In the genomic region with DNA sequence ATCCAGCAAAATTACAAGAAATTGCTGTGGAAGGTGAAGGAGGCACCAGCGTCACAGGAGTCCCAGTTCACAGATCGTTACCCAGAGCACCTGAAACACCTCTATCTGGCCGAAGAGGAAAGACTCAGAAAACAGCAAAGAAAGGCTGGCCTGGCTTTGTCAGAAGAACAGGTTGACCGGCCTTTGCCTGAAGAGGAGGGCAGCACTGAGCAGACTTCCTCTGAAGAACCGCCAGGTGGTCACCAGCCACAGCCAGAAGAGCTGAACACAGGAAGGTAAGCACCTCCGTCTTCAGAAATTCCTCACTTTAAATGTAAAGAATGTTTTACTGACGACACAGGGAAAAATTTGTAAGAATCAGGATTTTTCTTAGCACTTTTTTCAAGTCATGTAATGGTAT, we compare ENCODE assay signal across 9 mouse cellular contexts. TPM values are rescaled to one million over a fixed set of nuclear protein-coding genes. Genes with fewer than 3 reads are reported as not detected.
A peak's percentile ranks its signal among the peaks of the same experiment; 100 is the strongest.
DNase-seq lines count a peak whose midpoint lies in the region; ATAC-seq and TF ChIP-seq lines count a peak whose summit lies in the region.
"Had no signal": no experiment of that assay in that cellular context is flagged by ENCODE, and none has a peak within 500 bp of the region (broad histone marks: within the 10 kb centered on the region; RNA-seq: fewer than 3 reads in every experiment).

No protein-coding gene starts in this region.

- no peak for TF ChIP-seq CTCF in heart, adult 2 months (IDR thresholded peaks at IDR 0.05)
- no peak for TF ChIP-seq CTCF in ES-Bruce4 (IDR thresholded peaks at IDR 0.05; ENCODE audit: low read depth, low read length)

- no peak for ATAC-seq in hindbrain, embryonic 11.5 days (ENCODE audit: low FRiP score)
- no peak for ATAC-seq in midbrain, embryonic 12.5 days (ENCODE audit: low FRiP score, low read depth)

- no peaks in the 10 kb centered on the region for H3K9me3 ChIP-seq in ES-Bruce4 (replicated peaks; ENCODE audit: control insufficient read depth, insufficient read depth, low read length, poor library complexity, severe bottlenecking)
- H3K9me3 ChIP-seq in hindbrain, embryonic 11.5 days (ENCODE audit: control insufficient read depth, low read length): no peaks in the 10 kb centered on the region
- H3K9me3 ChIP-seq in midbrain, embryonic 12.5 days: no peaks in the 10 kb centered on the region

- no peak for TF ChIP-seq EP300 in heart, adult 2 months (IDR thresholded peaks at IDR 0.05; ENCODE audit: insufficient read depth, low read depth, low read length)
- TF ChIP-seq EP300 in ES-Bruce4 (IDR thresholded peaks at IDR 0.05; ENCODE audit: insufficient read depth, low read depth, low read length): no peak

- H3K4me2 ChIP-seq in hindbrain, embryonic 11.5 days (replicated peaks; ENCODE audit: low read depth, low read length): peak overlapping the region; percentile 55
- H3K4me2 ChIP-seq in midbrain, embryonic 12.5 days (replicated peaks): peak overlapping the region; percentile 70

- intact Hi-C loops in heart, adult 2 months (cut with DNase I): no loop called here

- no peak for DNase-seq in heart, adult 2 months
- no peak for DNase-seq in heart, adult 18-20 months
- no peak for DNase-seq in hindbrain, embryonic 11.5 days (ENCODE audit: low spot score)
- no peak for DNase-seq in adipocyte (ENCODE audit: low spot score)
- no peak for DNase-seq in frontal cortex, postnatal 14 days (ENCODE audit: low spot score in 2 of 2)
- DNase-seq in layer of hippocampus, adult 9-10 months (ENCODE audit: low spot score): no peak
- DNase-seq: cerebellum, adult 18-20 months had no signal

- no peak for TF ChIP-seq POLR2A in heart, adult 2 months (IDR thresholded peaks at IDR 0.05; ENCODE audit: insufficient read depth, low read depth, low read length)
- no peak for TF ChIP-seq POLR2A in ES-Bruce4 (IDR thresholded peaks at IDR 0.05; ENCODE audit: insufficient read depth, low read length)

- peaks cover 2% of the 10 kb centered on the region; the same call in 1 of the 2 replicates for H3K4me1 ChIP-seq in heart, adult 2 months (ENCODE audit: control insufficient read depth, insufficient read depth, low read length)
- H3K4me1 ChIP-seq in ES-Bruce4 (ENCODE audit: control insufficient read depth, insufficient read depth, low read length): no peaks in the 10 kb centered on the region
- H3K4me1 ChIP-seq in hindbrain, embryonic 11.5 days (replicated peaks; ENCODE audit: control insufficient read depth, insufficient read depth, low read length): no peaks in the 10 kb centered on the region
- H3K4me1 ChIP-seq in midbrain, embryonic 12.5 days: peaks cover 6% of the 10 kb centered on the region

- peaks cover 2% of the 10 kb centered on the region; the same call in 1 of the 2 replicates for H3K79me2 ChIP-seq in heart, adult 2 months (replicated peaks; ENCODE audit: control insufficient read depth, insufficient read depth, low read length)

- WGBS in heart, adult 2 months: 86% methylated on average over 7 of the region's 7 CpGs
- 87% methylated on average over 7 of the region's 7 CpGs for WGBS in hindbrain, embryonic 11.5 days
- WGBS in midbrain, embryonic 12.5 days: 84% methylated on average over 7 of the region's 7 CpGs

- H3K36me3 ChIP-seq in heart, adult 2 months (ENCODE audit: control insufficient read depth, insufficient read depth, low read length): peaks cover 13% of the 10 kb centered on the region
- H3K36me3 ChIP-seq in ES-Bruce4 (ENCODE audit: control insufficient read depth, insufficient read depth, low read length, poor library complexity, severe bottlenecking): peaks cover 43% of the 10 kb centered on the region
- H3K36me3 ChIP-seq in hindbrain, embryonic 11.5 days (ENCODE audit: control insufficient read depth, insufficient read depth, low read length): 0 out of 2 replicates have a peak, but pooled peaks cover 2% of the 10 kb centered on the region
- peaks cover 41% of the 10 kb centered on the region for H3K36me3 ChIP-seq in midbrain, embryonic 12.5 days

- peak overlapping the region; percentile 74 for H3K4me3 ChIP-seq in heart, adult 2 months
- H3K4me3 ChIP-seq in ES-Bruce4 (ENCODE audit: low read depth, low read length): peak overlapping the region; percentile 42
- no peak overlapping the region for H3K4me3 ChIP-seq in hindbrain, embryonic 11.5 days (ENCODE audit: low read depth, low read length)
- no peak overlapping the region for H3K4me3 ChIP-seq in midbrain, embryonic 12.5 days

- H3K27ac ChIP-seq in heart, adult 2 months: no peak overlapping the region
- no peak overlapping the region for H3K27ac ChIP-seq in ES-Bruce4 (ENCODE audit: insufficient read depth, low read length)
- no peak overlapping the region for H3K27ac ChIP-seq in hindbrain, embryonic 11.5 days (ENCODE audit: low read depth, low read length)
- H3K27ac ChIP-seq in midbrain, embryonic 12.5 days (replicated peaks): no peak overlapping the region

- no peaks in the 10 kb centered on the region for H3K27me3 ChIP-seq in heart, adult 2 months (ENCODE audit: control insufficient read depth, insufficient read depth, low read length)
- no peaks in the 10 kb centered on the region for H3K27me3 ChIP-seq in ES-Bruce4 (ENCODE audit: control insufficient read depth, insufficient read depth, low read length, poor library complexity, severe bottlenecking)
- no peaks in the 10 kb centered on the region for H3K27me3 ChIP-seq in hindbrain, embryonic 11.5 days (ENCODE audit: control insufficient read depth, insufficient read depth, low read length)
- no peaks in the 10 kb centered on the region for H3K27me3 ChIP-seq in midbrain, embryonic 12.5 days

- no peak overlapping the region for H3K9ac ChIP-seq in heart, adult 2 months (ENCODE audit: low read depth, low read length)
- H3K9ac ChIP-seq in ES-Bruce4 (ENCODE audit: low read depth, poor library complexity, severe bottlenecking): peak overlapping the region; percentile 54; the same call in 1 of the 2 replicates
- no peak overlapping the region for H3K9ac ChIP-seq in hindbrain, embryonic 11.5 days (ENCODE audit: low read depth, low read length)
- H3K9ac ChIP-seq in midbrain, embryonic 12.5 days (replicated peaks): no peak overlapping the region

RNA-seq across cellular contexts. Expression of a gene that starts 1.4 kb away (rescaled TPM):
- total RNA-seq in heart, adult 2 months (2021): 1 to 10 TPM; 3.9 to 4.2 TPM
- 2.0 and 3.0 TPM in 2 replicates for polyA plus RNA-seq in heart, adult 2 months (2012; rRNA removed)
- total RNA-seq in heart, adult 18-20 months (2021): 1 to 10 TPM; 3.8 to 4.4 TPM
- 10.2 and 12.9 TPM in 2 replicates for polyA plus RNA-seq in ES-Bruce4 (2011; ENCODE audit: insufficient read depth, insufficient read length, low read depth, missing spikeins)
- polyA plus RNA-seq in hindbrain, embryonic 11.5 days (2014; fragmentation: Nextera tagmentation; extraction: Ambion mirVana): 13.7 and 19.1 TPM in 2 replicates
- polyA plus RNA-seq in midbrain, embryonic 12.5 days (2016; fragmentation: Nextera tagmentation; extraction: Ambion mirVana): 11.6 and 14.5 TPM in 2 replicates

RNA-seq across cellular contexts. Expression of a gene that starts 1.7 kb away (rescaled TPM):
- total RNA-seq in heart, adult 2 months (2021): 10 to 100 TPM; 11.2 to 11.3 TPM
- polyA plus RNA-seq in heart, adult 2 months (2012; rRNA removed): 3.6 and 4.9 TPM in 2 replicates
- 1 to 10 TPM; 9.5 to 9.8 TPM for total RNA-seq in heart, adult 18-20 months (2021)
- polyA plus RNA-seq in ES-Bruce4 (2011; ENCODE audit: insufficient read depth, insufficient read length, low read depth, missing spikeins): 29.1 and 30.9 TPM in 2 replicates
- 54.4 and 55.7 TPM in 2 replicates for polyA plus RNA-seq in hindbrain, embryonic 11.5 days (2014; fragmentation: Nextera tagmentation; extraction: Ambion mirVana)
- polyA plus RNA-seq in midbrain, embryonic 12.5 days (2016; fragmentation: Nextera tagmentation; extraction: Ambion mirVana): 53.8 and 58.2 TPM in 2 replicates

Comparison
In these comparisons a context has a peak if more than half of its experiments do, and no peak if none do; other contexts are left out.
1. H3K4me3 ChIP-seq: peak in heart, adult 2 months (single experiment) and ES-Bruce4 (single experiment); none in hindbrain, embryonic 11.5 days (single experiment) and midbrain, embryonic 12.5 days (single experiment).